Mouse (Mus musculus): ENCODE measurements around the gene Vmn2r109. TPM values are rescaled to one million over a fixed set of nuclear protein-coding genes. Genes with fewer than 3 reads are reported as not detected.

Vmn2r109 gene
- polyA plus RNA-seq (2021; fragmentation: Nextera tagmentation): not detected in 2 replicates
- long read RNA-seq, experiment 1: 0 reads
- long read RNA-seq, experiment 2: 0 reads

DNA sequence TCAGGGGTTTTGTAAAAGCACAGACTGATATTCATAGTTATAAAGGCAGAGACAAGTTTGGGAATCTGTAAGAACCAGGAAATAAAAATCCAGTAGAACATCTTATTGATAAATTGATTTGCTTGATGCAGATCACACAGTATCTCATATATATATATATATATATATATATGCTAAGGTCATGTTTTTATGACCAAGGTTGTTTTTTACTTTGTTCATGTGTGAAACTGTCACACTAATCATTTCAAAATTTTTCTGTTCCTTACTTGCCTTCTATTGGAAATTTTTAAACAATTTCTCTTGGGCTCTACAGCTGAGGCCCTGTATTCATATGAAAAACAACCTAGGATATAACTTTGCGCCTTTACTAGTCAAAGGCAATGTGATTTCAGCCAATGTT is at the start of gene Vmn2r109:
Gene Vmn2r109 (minus strand): TSS at position 101 of the 400 bp plus-strand sequence.

DNA sequence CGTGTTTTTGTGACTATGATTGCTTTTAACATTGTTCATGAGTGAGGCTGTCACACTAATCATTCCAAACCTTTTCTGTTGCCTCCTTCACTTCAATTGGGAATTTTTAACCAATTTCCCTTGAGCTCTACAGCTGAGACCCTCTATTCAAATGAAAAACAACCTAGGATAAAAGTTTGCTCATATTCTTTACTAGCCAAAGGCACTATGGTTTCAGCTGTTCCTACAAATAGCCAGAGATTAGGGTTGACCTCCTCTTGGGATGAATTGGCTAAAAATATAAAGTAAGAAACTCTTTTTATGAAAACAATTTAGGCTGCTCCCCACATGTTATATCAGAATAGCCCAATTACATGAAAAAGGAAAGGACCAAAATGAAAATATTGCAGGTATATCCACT is 31.8 kb upstream of the Vmn2r109 start, which contains the start of gene Vmn2r110:
Gene Vmn2r110 (minus strand): TSS at position 101 of the 400 bp plus-strand sequence.

GRCm38 (mm10) chr17:20497858-20498257 is 66.7 kb downstream of the Vmn2r109 start, which contains the start of gene Vmn1r225:
Gene Vmn1r225 (plus strand): TSS chr17:20498158.

Other genes with a start within 250 kb of the Vmn2r109 start
- gene Vmn2r107, start 219.5 kb downstream of the Vmn2r109 start, polyA plus RNA-seq (2021; fragmentation: Nextera tagmentation): not detected in 2 replicates
- not detected in 2 replicates for gene Vmn1r224, start 150.6 kb downstream of the Vmn2r109 start, polyA plus RNA-seq (2021; fragmentation: Nextera tagmentation)
- gene Vmn2r108, start 83.4 kb downstream of the Vmn2r109 start, polyA plus RNA-seq (2021; fragmentation: Nextera tagmentation): 0.01 TPM in 1 of 2 replicates, not detected in the other
- gene Vmn1r225, start 66.6 kb downstream of the Vmn2r109 start, polyA plus RNA-seq (2021; fragmentation: Nextera tagmentation): not detected in 2 replicates
- not detected in 2 replicates for gene Vmn2r110, start 31.7 kb upstream of the Vmn2r109 start, polyA plus RNA-seq (2021; fragmentation: Nextera tagmentation)
- gene Fpr-rs3, start 60.1 kb upstream of the Vmn2r109 start, polyA plus RNA-seq (2021; fragmentation: Nextera tagmentation): not detected in 2 replicates
- gene Vmn1r226, start 118.1 kb upstream of the Vmn2r109 start, polyA plus RNA-seq (2021; fragmentation: Nextera tagmentation): not detected in 2 replicates
- not detected in 2 replicates for gene Vmn1r227, start 165.1 kb upstream of the Vmn2r109 start, polyA plus RNA-seq (2021; fragmentation: Nextera tagmentation)
- gene Vmn1r228, start 221.4 kb upstream of the Vmn2r109 start, polyA plus RNA-seq (2021; fragmentation: Nextera tagmentation): not detected in 2 replicates
- not detected in 2 replicates for gene Vmn1r229, start 246.8 kb upstream of the Vmn2r109 start, polyA plus RNA-seq (2021; fragmentation: Nextera tagmentation)

All from left cerebral cortex, adult 6 months (tissue).